Mouse (Mus musculus) intestine, embryonic 14.5 days (tissue): Measurements from ENCODE around the gene Ap2a1. TPM values are rescaled to one million over a fixed set of nuclear protein-coding genes. Genes with fewer than 3 reads are reported as not detected.

Source experiments
- ATAC-seq: fragments of 200-750 bp; cut with Nextera tagmentation; replicated peaks from 2 replicates; pipeline ENCODE4 v1.8.0; 2017; ENCODE audit warnings: low read depth, moderate number of reproducible peaks, moderate TSS enrichment, moderate library complexity; ENCODE audit not compliant: low FRiP score, low TSS enrichment
- DNase-seq: peaks from one replicate; pipeline ENCODE4 v3.0.0-alpha.2; 2018; ENCODE audit warnings: low spot score
- H3K27ac ChIP-seq: fragments of 300-500 bp; sonication (generic); 2 replicates; pipeline ENCODE4 v1.5.1; 2014; ENCODE audit warnings: low read depth, mild to moderate bottlenecking, control low read depth
- H3K27me3 ChIP-seq: fragments of 300-500 bp; sonication (generic); replicated peaks from 2 replicates; pipeline ENCODE4 v1.6.1; 2014; ENCODE audit warnings: low read length, control low read depth; ENCODE audit not compliant: control insufficient read depth, insufficient read depth
- H3K36me3 ChIP-seq: fragments of 300-500 bp; sonication (generic); 2 replicates; pipeline ENCODE4 v1.6.1; 2014; ENCODE audit warnings: low read length, control low read depth; ENCODE audit not compliant: control insufficient read depth, insufficient read depth
- H3K4me1 ChIP-seq: fragments of 300-500 bp; sonication (generic); replicated peaks from 2 replicates; pipeline ENCODE4 v1.6.1; 2014; ENCODE audit warnings: low read length, control low read depth, mixed read lengths; ENCODE audit not compliant: control insufficient read depth, insufficient read depth
- H3K4me2 ChIP-seq: fragments of 300-500 bp; sonication (generic); 2 replicates; pipeline ENCODE4 v1.6.1; 2014; ENCODE audit warnings: low read length
- H3K4me3 ChIP-seq: fragments of 300-500 bp; sonication (generic); 2 replicates; pipeline ENCODE4 v1.5.1; 2014; ENCODE audit warnings: low read depth, low read length, control low read depth, mixed read lengths
- H3K9ac ChIP-seq: fragments of 300-500 bp; sonication (generic); 2 replicates; pipeline ENCODE4 v1.6.1; 2014; ENCODE audit warnings: mild to moderate bottlenecking, low read length
- H3K9me3 ChIP-seq: fragments of 300-500 bp; sonication (generic); 2 replicates; pipeline ENCODE4 v1.6.1; 2016; ENCODE audit warnings: low read length, control low read depth; ENCODE audit not compliant: control insufficient read depth
- WGBS: fragments of 180-500 bp; shearing (Covaris S2); extraction: QIAGEN DNeasy Blood & Tissue Kit; methylation state at CpG from one replicate; pipeline ENCODE4 v1.1.7; 2014; 5-methylcytosine and 5-hydroxymethylcytosine counted together
- polyA plus RNA-seq: library from polyadenylated mRNA; unstranded; fragments of >200 nt; fragmentation: Nextera tagmentation; extraction: Ambion mirVana; gene quantifications from 2 replicates; pipeline ENCODE4 v1.2.1, GENCODE M21; 2014

Ap2a1 gene
- polyA plus RNA-seq, 1 experiment from 2014 or later: 68.3 TPM

GRCm38 (mm10) chr7:44914396-44914795, 14.9 kb downstream of the Ap2a1 start:
- no peaks in the 10 kb centered on the region for H3K4me1 ChIP-seq
- H3K9me3 ChIP-seq: no peaks in the 10 kb centered on the region
- no peaks in the 10 kb centered on the region for H3K27me3 ChIP-seq
- WGBS: 97% methylated on average over 2 of the region's 2 CpGs
- no peak for ATAC-seq
- no peak overlapping the region for H3K4me2 ChIP-seq
- H3K36me3 ChIP-seq: peaks cover 70% of the 10 kb centered on the region
- H3K4me3 ChIP-seq: no peak overlapping the region
- DNase-seq: no peak
- no peak overlapping the region for H3K27ac ChIP-seq
- no peak overlapping the region for H3K9ac ChIP-seq

- Histone ChIP-seq H3K27me3 (no peaks in the 10 kb centered on the region), H3K27ac (no peak overlapping the region), H3K4me1 (no peaks in the 10 kb centered on the region), H3K4me2 (no peak overlapping the region), H3K9me3 (no peaks in the 10 kb centered on the region), H3K36me3 (peaks cover 95% of the 10 kb centered on the region), H3K4me3 (no peak overlapping the region), H3K9ac (no peak overlapping the region)
- DNase-seq (no peak), ATAC-seq (no peak)
- 92% methylated on average over 15 of the region's 15 CpGs for WGBS
These were observed 20.4 kb downstream of the Ap2a1 start for GRCm38 (mm10) chr7:44908706-44909476.

DNA sequence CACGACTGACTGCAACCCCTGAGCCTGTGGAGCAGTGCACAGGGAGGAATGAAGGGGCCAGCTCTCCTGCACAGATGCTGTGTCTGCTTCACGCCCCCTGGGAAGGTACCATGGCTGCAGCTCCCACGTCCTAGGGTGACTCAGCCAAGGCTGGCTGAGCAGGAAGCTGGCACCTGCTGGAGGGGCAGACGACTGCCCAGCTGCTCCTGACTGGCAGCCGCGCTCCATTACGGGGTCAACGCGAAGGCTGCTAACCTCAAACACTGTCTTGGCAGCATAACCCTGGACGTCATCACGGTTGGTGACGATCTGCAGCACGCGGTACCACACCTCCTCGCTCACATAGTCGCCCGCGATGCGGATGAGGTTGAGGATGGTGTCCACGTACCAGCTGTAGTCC, 23.9 kb downstream of the Ap2a1 start:
- WGBS: 92% methylated on average over 20 of the region's 20 CpGs
- H3K9ac ChIP-seq: no peak overlapping the region
- no peak overlapping the region for H3K27ac ChIP-seq
- H3K36me3 ChIP-seq: peaks cover 76% of the 10 kb centered on the region
- DNase-seq (no peak), ATAC-seq (no peak)
- no peaks in the 10 kb centered on the region for H3K27me3 ChIP-seq
- H3K4me3 ChIP-seq: no peak overlapping the region
- H3K4me1 ChIP-seq: peaks cover 5% of the 10 kb centered on the region
- H3K9me3 ChIP-seq: no peaks in the 10 kb centered on the region
- no peak overlapping the region for H3K4me2 ChIP-seq

- H3K36me3 ChIP-seq: peaks cover 55% of the 10 kb centered on the region
- H3K4me3 ChIP-seq: peak overlapping the region; percentile 24
- peak overlapping the region; percentile 48 for H3K4me2 ChIP-seq
- no peaks in the 10 kb centered on the region for H3K27me3 ChIP-seq
- H3K9ac ChIP-seq: no peak overlapping the region
- peaks cover 13% of the 10 kb centered on the region for H3K4me1 ChIP-seq
- WGBS: 12% methylated on average over 21 of the region's 21 CpGs
- DNase-seq: peak; percentile 89
- peak overlapping the region; percentile 35; the same call in 1 of the 2 replicates for H3K27ac ChIP-seq
- ATAC-seq: peak; percentile 48; the same call in 1 of the 2 replicates
- H3K9me3 ChIP-seq: no peaks in the 10 kb centered on the region
These were observed 28.0 kb downstream of the Ap2a1 start for GRCm38 (mm10) chr7:44901230-44901722.

GRCm38 (mm10) chr7:44900632-44901031, 28.7 kb downstream of the Ap2a1 start:
- H3K4me1 ChIP-seq: peaks cover 13% of the 10 kb centered on the region
- no peak overlapping the region for H3K27ac ChIP-seq
- ATAC-seq (0 out of 2 replicates have a peak, but pooled peaks have one; percentile 6), DNase-seq (no peak)
- H3K27me3 ChIP-seq: no peaks in the 10 kb centered on the region
- H3K4me2 ChIP-seq: no peak overlapping the region
- H3K4me3 ChIP-seq: no peak overlapping the region
- 89% methylated on average over 11 of the region's 11 CpGs for WGBS
- H3K9me3 ChIP-seq: no peaks in the 10 kb centered on the region
- H3K36me3 ChIP-seq: peaks cover 49% of the 10 kb centered on the region
- H3K9ac ChIP-seq: no peak overlapping the region

DNA sequence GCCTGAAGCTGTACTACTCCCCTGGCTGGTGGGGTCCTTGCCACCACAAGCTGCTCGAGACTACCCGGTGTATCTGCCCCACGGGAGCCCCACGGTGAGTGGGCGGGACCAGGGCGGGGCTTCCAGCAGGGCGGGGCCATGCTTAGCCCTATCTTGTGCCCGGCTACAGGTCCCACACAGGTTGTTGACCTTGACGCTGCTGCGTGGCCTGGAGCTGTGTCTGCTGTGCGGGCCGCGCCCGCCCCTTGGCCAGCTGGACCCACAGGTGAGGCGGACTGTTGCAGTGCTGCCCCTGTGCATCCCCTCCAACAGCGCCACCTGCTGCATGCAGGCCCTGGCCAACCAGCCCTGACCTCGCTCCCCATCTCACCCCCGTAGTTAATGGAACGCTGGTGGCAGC, 30.7 kb downstream of the Ap2a1 start:
- ATAC-seq: no peak; the same call in 1 of the 2 replicates
- H3K4me1 ChIP-seq: peaks cover 18% of the 10 kb centered on the region
- H3K9me3 ChIP-seq: no peaks in the 10 kb centered on the region
- peaks cover 29% of the 10 kb centered on the region for H3K36me3 ChIP-seq
- no peak overlapping the region for H3K9ac ChIP-seq
- no peak overlapping the region for H3K4me3 ChIP-seq
- H3K4me2 ChIP-seq: no peak overlapping the region
- H3K27me3 ChIP-seq: no peaks in the 10 kb centered on the region
- DNase-seq: no peak
- no peak overlapping the region for H3K27ac ChIP-seq
- 42% methylated on average over 18 of the region's 19 CpGs for WGBS

- 43% methylated on average over 10 of the region's 10 CpGs for WGBS
- DNase-seq: no peak
- no peaks in the 10 kb centered on the region for H3K9me3 ChIP-seq
These were observed 32.8 kb downstream of the Ap2a1 start for GRCm38 (mm10) chr7:44896499-44896898.

DNA sequence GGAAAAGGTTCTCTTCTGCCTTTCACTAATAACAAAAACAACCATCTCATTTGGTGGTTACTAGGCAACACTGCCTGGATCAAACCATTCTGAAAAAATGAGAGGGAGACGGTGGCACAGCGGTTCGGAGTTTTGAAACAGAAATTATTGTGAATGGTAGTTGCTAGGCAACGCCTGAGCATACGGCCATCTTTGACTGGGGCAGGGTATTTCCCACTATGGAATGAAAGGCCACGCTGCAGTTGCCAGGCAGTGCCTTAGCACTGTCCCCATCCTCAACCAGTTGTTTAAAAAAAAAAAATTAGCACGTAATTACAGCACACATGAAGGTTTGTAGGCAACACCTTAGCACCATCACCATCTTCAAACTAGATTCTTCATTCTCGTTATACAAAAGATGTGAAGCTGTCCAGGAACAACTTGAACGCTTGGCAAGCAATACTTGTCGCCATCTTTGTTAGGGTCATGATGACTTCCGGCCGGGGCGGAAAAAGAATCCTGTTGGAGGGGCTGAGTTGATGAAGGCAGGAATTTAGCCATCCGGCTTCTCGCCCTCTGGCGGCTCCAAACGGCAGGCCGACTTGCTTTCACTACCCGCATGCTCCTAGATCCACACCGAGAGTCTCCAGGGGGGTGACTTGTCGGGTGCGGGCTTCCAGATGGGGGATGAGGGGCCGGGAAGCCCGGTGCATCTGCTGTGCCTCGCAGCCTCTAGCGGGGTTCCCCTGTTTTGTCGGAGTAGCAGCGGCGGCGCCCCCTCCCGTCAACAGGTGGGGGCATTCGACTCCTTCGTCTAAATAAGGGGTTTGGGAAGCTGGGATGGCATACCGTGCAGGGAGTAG, 33.5 kb downstream of the Ap2a1 start, which contains the start of gene Fuz:
Fuz (plus strand) TSS at position 487 of the 842 bp plus-strand sequence.
- Histone ChIP-seq H3K9me3 (no peaks in the 10 kb centered on the region), H3K27ac (peak within 1 kb of the TSS; percentile 74), H3K36me3 (peaks cover 21% of the 10 kb centered on the region), H3K27me3 (no peaks in the 10 kb centered on the region), H3K4me2 (peak within 1 kb of the TSS; percentile 71), H3K4me3 (peak within 1 kb of the TSS; percentile 64), H3K4me1 (peaks cover 29% of the 10 kb centered on the region), H3K9ac (peak within 1 kb of the TSS; percentile 71)
- ATAC-seq (peak; percentile 44), DNase-seq (peak; percentile 92)
- WGBS: 2% methylated on average over 34 of the region's 34 CpGs

More at GRCm38 (mm10) chr7:44896499-44896898, 32.8 kb downstream of the Ap2a1 start:
- no peaks in the 10 kb centered on the region for H3K27me3 ChIP-seq
- H3K9ac ChIP-seq: peak overlapping the region; percentile 71
- ATAC-seq: no peak
- peaks cover 26% of the 10 kb centered on the region for H3K4me1 ChIP-seq
- H3K36me3 ChIP-seq: peaks cover 23% of the 10 kb centered on the region
- peak overlapping the region; percentile 74 for H3K27ac ChIP-seq
- H3K4me2 ChIP-seq: peak overlapping the region; percentile 71
- peak overlapping the region; percentile 64 for H3K4me3 ChIP-seq
